Mouse (Mus musculus) frontal cortex, postnatal 25 days (tissue): ENCODE data around the gene Exph5.

ENCODE experiments used
- DNase-seq, 2 experiments: peaks; one replicate each; pipeline ENCODE4 v3.0.0; 2022; ENCODE audit warnings: low spot score in 2 of 2

The Exph5 gene

DNA sequence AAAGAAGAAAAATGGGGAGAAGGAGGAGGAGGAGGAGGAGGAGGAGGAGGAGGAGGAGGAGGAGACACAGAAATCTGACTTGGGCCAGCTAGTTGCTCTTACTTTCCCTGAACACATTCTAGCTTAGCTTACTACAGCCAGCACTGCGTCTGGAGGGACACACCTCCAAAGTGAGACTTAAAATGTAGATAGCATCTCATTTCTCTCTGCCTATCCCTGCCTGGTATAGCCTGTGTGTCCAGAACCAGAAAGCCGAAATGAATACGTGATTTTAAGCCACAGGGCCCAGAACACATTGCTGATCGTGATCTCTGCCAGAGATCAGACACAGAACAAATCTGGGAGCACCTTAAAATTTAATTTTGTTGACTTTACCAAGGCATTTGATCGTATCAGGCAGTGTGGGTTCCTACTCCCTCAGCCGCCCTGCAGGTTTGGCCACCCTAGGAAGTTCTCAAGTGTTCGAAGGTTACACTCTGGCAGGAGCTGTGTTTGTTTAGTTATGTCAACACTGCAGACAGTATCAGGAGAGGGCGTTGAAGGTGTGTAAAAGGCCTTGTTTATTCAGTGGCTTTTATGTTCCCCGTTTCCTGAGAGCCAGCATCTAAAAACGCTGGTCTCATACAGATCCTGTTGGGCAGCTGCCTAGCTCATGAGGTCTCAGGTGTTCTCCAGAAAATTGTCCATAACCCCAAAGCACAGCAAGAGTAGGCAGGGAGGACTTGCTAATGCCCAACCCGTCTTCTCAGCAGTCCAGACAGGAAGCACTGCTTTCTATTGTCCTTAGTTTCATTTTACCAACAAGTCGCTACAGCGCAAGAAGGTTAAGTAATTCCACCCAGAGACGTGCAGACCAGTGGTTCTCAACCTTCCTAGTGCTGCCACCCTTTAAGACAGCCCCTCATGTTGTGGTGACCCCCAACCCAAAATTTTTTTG is 55.0 kb downstream of the Exph5 start:
- DNase-seq = no peak

DNA sequence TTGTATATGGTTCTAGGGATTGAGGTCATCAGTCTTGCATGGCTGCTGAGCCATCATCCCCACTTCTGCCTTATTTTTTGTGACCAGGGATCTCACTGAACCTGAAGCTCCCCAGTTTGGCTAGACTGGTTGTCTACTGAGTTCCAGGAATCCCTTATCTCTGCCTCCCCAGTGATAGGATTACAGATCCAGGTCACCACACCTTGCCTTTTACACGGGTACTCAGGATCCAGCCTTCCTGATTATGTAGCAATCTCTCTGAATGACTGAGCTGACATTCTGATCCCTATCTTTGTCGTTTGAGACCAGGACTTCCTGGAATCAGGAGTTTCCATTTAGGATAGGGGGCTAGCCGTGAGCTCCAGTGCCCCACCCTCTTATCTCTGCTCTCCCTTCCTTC is 69.9 kb downstream of the Exph5 start:
- no peak for DNase-seq

GRCm38 (mm10) chr9:53375907-53376306 is 74.4 kb downstream of the Exph5 start:
- DNase-seq = no peak

DNA sequence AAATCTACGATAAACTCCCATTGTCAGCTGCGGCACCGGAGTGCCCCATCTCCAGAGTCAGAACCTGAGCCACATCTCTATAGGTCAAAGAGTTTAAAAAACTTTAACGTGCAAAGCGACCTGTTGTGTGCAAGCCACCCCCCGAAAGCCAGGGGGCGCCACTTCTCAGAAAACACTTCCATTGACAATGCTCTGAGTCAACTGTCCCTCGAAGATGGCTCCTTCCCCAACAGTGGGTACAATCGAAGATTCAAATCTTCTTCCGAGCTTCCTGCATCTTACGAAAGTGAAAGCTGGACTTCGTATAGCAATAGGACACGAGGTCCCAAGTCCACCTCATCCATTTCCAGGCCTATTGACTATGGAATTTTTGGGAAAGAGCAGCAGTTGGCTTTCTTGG is 75.3 kb downstream of the Exph5 start:
- no peak for DNase-seq

- DNase-seq = no peak
These were observed 76.1 kb downstream of the Exph5 start for GRCm38 (mm10) chr9:53377597-53377996.

DNA sequence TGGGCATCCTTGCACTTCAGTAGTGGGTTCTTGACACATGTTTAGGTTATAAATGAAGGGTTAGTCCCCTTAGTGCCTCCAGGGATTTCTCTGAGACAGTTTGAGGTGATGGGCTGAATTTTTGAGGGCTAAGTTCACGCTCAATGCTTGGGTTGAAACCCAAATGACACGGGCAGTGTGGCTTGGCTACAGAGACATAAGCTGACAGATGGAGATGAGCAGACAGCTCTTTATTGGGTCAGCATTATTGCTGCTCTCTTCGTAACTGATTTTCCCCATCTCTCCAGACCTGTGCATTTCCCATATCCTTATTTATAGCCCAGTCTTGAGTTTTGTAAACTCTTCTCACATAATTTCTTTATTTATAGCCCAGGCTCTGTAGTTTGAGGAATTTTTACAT is 76.7 kb downstream of the Exph5 start:
- DNase-seq = no peak

GRCm38 (mm10) chr9:53380595-53380994 is 79.1 kb downstream of the Exph5 start:
- DNase-seq = no peak

DNA sequence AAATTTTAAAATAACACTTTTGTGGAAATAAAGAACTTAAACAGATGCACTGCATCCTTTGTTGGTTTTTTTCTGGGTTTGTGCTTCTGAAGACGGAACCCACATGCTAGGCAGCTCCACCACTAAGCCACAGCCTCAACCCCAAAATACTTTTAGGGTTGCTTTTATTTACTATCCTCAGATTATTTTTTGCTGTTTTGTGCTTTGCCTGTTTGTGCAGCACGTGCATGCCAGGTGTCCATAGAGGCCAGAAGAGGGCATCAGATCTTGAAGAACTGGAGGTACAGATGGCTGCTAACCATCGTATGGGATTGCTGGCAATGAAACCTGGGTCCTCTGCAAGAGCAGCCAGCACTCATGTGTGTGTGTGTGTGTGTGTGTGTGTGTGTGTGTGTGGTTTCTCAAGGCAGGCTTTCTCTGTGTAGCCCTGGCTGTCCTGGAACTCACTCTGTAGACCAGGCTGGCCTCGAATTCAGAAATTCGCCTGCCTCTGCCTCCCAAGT is 79.7 kb downstream of the Exph5 start:
- DNase-seq = no peak

GRCm38 (mm10) chr9:53383951-53384866 is 82.7 kb downstream of the Exph5 start, which contains the start of gene Kdelc2:
TSS of gene Kdelc2 (plus strand) at chr9:53384025.
- DNase-seq = peak; percentile 48 to 55

GRCm38 (mm10) chr9:53384873-53385272 is 83.4 kb downstream of the Exph5 start:
- DNase-seq = no peak

- no peak for DNase-seq
These were observed 86.0 kb downstream of the Exph5 start for GRCm38 (mm10) chr9:53387431-53387830.

- no peak for DNase-seq
These were observed 87.6 kb downstream of the Exph5 start for GRCm38 (mm10) chr9:53389109-53389508.

- no peak for DNase-seq
These were observed 88.7 kb downstream of the Exph5 start for GRCm38 (mm10) chr9:53390136-53390535.

GRCm38 (mm10) chr9:53397685-53398387 is 96.4 kb downstream of the Exph5 start:
- no peak for DNase-seq

DNA sequence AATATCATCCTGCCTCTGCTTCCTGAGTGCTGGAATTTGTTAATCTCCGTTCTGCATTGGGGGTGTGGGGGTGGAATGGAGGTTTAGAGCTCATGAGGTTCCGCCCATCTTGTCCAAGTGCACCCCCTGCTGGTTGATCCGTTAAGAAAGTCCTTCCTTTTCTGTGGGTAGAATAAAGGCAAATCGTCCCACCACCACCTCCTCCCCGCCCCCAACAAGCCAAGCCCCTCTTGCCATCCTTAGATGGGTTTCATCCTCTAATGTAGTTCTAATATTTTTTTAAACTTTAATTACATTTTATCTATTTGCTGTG is 96.9 kb downstream of the Exph5 start:
- peak in 1 of 2 experiments; percentile 25 for DNase-seq

- DNase-seq = no peak
These were observed 98.1 kb downstream of the Exph5 start for GRCm38 (mm10) chr9:53399537-53399936.

DNA sequence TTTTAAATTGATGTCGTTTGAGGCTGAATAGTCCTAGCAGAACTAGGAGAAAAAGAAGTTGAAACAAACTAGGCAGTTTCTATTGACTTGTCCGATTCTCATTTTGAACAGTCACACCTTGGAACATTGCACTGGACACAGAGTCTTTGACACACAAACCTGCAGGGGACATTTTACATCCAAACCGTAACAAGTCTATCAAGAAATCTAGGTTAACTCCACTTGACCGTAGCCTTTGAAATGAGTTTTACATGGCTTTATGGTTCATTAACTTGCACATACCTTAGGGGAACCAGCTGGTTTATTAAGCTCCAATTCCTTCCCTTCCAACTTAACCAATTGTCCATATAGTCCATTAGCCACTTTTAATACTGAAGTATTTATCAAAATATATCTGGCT is 99.2 kb downstream of the Exph5 start:
- no peak for DNase-seq

DNA sequence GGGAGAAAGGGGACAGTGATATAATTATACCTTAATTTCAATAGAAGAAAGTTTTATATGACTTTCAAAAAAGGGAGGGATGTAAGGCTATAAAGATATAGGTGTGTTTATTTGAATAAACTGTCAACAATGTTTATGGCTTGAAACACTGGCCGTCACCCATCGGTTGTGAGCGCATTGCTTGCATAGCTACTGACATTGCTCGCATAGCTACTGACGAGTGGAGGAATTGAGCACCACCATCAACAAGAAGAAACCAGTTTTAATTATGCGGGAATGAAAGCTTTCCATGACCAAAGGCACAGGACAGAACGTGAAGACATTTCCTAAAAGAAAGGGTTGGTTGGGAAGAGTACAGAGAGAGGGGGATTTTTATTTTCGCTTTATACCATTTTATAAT is 99.7 kb downstream of the Exph5 start:
- no peak for DNase-seq

DNA sequence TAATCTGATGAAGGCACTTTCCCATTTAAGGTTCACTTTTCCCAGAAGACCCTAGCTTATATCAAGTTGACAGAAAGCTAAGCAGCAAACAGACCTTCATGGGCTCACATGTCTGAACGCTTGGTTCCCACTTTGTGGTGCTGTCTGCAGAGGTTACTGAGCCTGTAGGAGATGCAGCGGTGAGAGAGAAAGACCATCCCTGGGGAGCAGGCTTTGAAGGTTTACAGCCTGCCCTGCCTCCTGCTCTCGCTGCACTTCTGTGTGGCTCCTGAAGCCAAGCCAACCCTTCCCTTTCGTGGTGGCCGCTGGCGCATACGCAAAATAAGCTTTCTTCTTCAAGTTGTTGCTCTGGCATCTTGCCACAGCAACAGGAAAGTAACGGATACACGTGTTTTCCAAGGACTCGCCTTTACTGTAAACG is 100.8 kb downstream of the Exph5 start, which contains the start of gene 4930550C14Rik:
TSS of gene 4930550C14Rik (plus strand) at position 35 of the 421 bp plus-strand sequence.
- DNase-seq = no peak

- DNase-seq = no peak
These were observed 101.5 kb downstream of the Exph5 start for GRCm38 (mm10) chr9:53402991-53403390.

GRCm38 (mm10) chr9:53404050-53404752 is 102.7 kb downstream of the Exph5 start:
- DNase-seq = no peak
